Mouse (Mus musculus): Measurements from ENCODE around the gene Icam5.

Gene Icam5

GRCm38 (mm10) chr9:21014691-21015570, 16.9 kb upstream of the Icam5 start:
- DNase-seq (ENCODE audit: low spot score), result peak; percentile 72

- DNase-seq (ENCODE audit: low spot score), result peak; percentile 57
These were observed 16.2 kb upstream of the Icam5 start, which contains the start of gene Icam1 for GRCm38 (mm10) chr9:21015571-21016130. Gene Icam1 (plus strand): TSS chr9:21015985.

GRCm38 (mm10) chr9:21016331-21017176, 15.3 kb upstream of the Icam5 start:
- no peak for DNase-seq (ENCODE audit: low spot score)

- no peak for DNase-seq (ENCODE audit: low spot score)
These were observed 14.7 kb upstream of the Icam5 start for GRCm38 (mm10) chr9:21017177-21017575.

- no peak for DNase-seq (ENCODE audit: low spot score)
These were observed 13.3 kb upstream of the Icam5 start for GRCm38 (mm10) chr9:21018600-21018999.

GRCm38 (mm10) chr9:21021363-21021762, 10.5 kb upstream of the Icam5 start:
- no peak for DNase-seq (ENCODE audit: low spot score)

- DNase-seq (ENCODE audit: low spot score), result no peak
These were observed 9.6 kb upstream of the Icam5 start for GRCm38 (mm10) chr9:21022288-21022687.

GRCm38 (mm10) chr9:21022726-21023125, 9.1 kb upstream of the Icam5 start:
- DNase-seq (ENCODE audit: low spot score), result no peak

- no peak for DNase-seq (ENCODE audit: low spot score)
These were observed 6.5 kb upstream of the Icam5 start for GRCm38 (mm10) chr9:21025258-21025810.

- no peak for DNase-seq (ENCODE audit: low spot score)
These were observed 5.0 kb upstream of the Icam5 start for GRCm38 (mm10) chr9:21026849-21027248.

GRCm38 (mm10) chr9:21027774-21028290, 4.0 kb upstream of the Icam5 start:
- DNase-seq (ENCODE audit: low spot score), result no peak

- DNase-seq (ENCODE audit: low spot score), result no peak
These were observed 3.2 kb upstream of the Icam5 start for GRCm38 (mm10) chr9:21028560-21029110.

GRCm38 (mm10) chr9:21029291-21030054, 2.4 kb upstream of the Icam5 start, which contains the start of gene Icam4:
Gene Icam4 (plus strand): TSS chr9:21029373.
- peak; percentile 84 for DNase-seq (ENCODE audit: low spot score)

GRCm38 (mm10) chr9:21030055-21030600, 1.7 kb upstream of the Icam5 start:
- no peak for DNase-seq (ENCODE audit: low spot score)

- peak; percentile 92 for DNase-seq (ENCODE audit: low spot score)
These were observed 1.1 kb upstream of the Icam5 start for GRCm38 (mm10) chr9:21030781-21031250.

GRCm38 (mm10) chr9:21031251-21031895, 500 bp upstream of the Icam5 start:
- peak; percentile 75 for DNase-seq (ENCODE audit: low spot score)

- no peak for DNase-seq (ENCODE audit: low spot score)
These were observed 618 bp downstream of the Icam5 start for GRCm38 (mm10) chr9:21032491-21032890.

GRCm38 (mm10) chr9:21033136-21033535, 1.3 kb downstream of the Icam5 start:
- DNase-seq (ENCODE audit: low spot score), result peak; percentile 82

GRCm38 (mm10) chr9:21034481-21035085, 2.7 kb downstream of the Icam5 start:
- no peak for DNase-seq (ENCODE audit: low spot score)

All from layer of hippocampus, adult 11-12 months (tissue).